ENCODE assay signal across 8 mouse cellular contexts in genomic region chr15:59783393-59783781, GRCm38 (mm10).
A peak's percentile ranks its signal among the peaks of the same experiment; 100 is the strongest.
DNase-seq lines count a peak whose midpoint lies in the region; ATAC-seq lines count a peak whose summit lies in the region.

No protein-coding gene starts in this region.

- no peak for ATAC-seq in heart, embryonic 14.5 days (ENCODE audit: insufficient number of reproducible peaks, insufficient read depth, low FRiP score, low read depth)
- peak; percentile 65; the same call in 1 of the 2 replicates for ATAC-seq in hindbrain, embryonic 12.5 days (ENCODE audit: low FRiP score)
- ATAC-seq in erythroid progenitor cell, adult 5-6 weeks (replicated peaks; ENCODE audit: low FRiP score, poor library complexity, severe bottlenecking): no peak

- WGBS in heart, embryonic 14.5 days: 2% methylated on average over 6 of the region's 6 CpGs
- 7% methylated on average over 6 of the region's 6 CpGs for WGBS in hindbrain, embryonic 12.5 days
- WGBS in midbrain, embryonic 10.5 days: 2% methylated on average over 6 of the region's 6 CpGs

- H3K4me2 ChIP-seq in heart, embryonic 14.5 days (ENCODE audit: low read length): peak overlapping the region; percentile 46
- H3K4me2 ChIP-seq in hindbrain, embryonic 12.5 days (replicated peaks): peak overlapping the region; percentile 43

- peaks cover 4% of the 10 kb centered on the region; the same call in 1 of the 2 replicates for H3K9me3 ChIP-seq in heart, embryonic 14.5 days (ENCODE audit: control insufficient read depth, low read length)
- 0 out of 2 replicates have a peak, but pooled peaks cover 5% of the 10 kb centered on the region for H3K9me3 ChIP-seq in hindbrain, embryonic 12.5 days (replicated peaks)
- H3K9me3 ChIP-seq in midbrain, embryonic 10.5 days (replicated peaks): no peaks in the 10 kb centered on the region

- H3K4me1 ChIP-seq in heart, embryonic 14.5 days (ENCODE audit: control insufficient read depth in 2 of 2, insufficient read depth in 2 of 2, low read length in 2 of 2): peaks cover 9 to 12% of the 10 kb centered on the region in 2 experiments
- peaks cover 7% of the 10 kb centered on the region for H3K4me1 ChIP-seq in brown adipose tissue, adult 24 weeks (ENCODE audit: control insufficient read depth, insufficient read depth, insufficient read length, low read length)
- peaks cover 16% of the 10 kb centered on the region for H3K4me1 ChIP-seq in hindbrain, embryonic 12.5 days
- peaks cover 23% of the 10 kb centered on the region for H3K4me1 ChIP-seq in midbrain, embryonic 10.5 days

- no peak overlapping the region for H3K9ac ChIP-seq in heart, embryonic 14.5 days (ENCODE audit: low read length)
- no peak overlapping the region for H3K9ac ChIP-seq in hindbrain, embryonic 12.5 days

- no peak for DNase-seq in heart, adult 9 months (ENCODE audit: low spot score in 2 of 2)
- DNase-seq in midbrain, embryonic 10.5 days (ENCODE audit: low spot score): peak; percentile 23
- no peak for DNase-seq in ovary, postnatal 14 days (ENCODE audit: low spot score)
- DNase-seq in cerebellum, adult 11 months: no peak

- H3K4me3 ChIP-seq in heart, embryonic 14.5 days (ENCODE audit: control insufficient read depth in 1 of 2, insufficient read depth in 1 of 2, low read depth in 1 of 2, low read length in 2 of 2): no peak overlapping the region
- H3K4me3 ChIP-seq in brown adipose tissue, adult 24 weeks (ENCODE audit: insufficient read depth, low read depth, low read length): no peak overlapping the region
- H3K4me3 ChIP-seq in hindbrain, embryonic 12.5 days: peak overlapping the region; percentile 7; the same call in 1 of the 2 replicates
- peak overlapping the region; percentile 37 for H3K4me3 ChIP-seq in midbrain, embryonic 10.5 days

- no peaks in the 10 kb centered on the region for H3K27me3 ChIP-seq in heart, embryonic 14.5 days (ENCODE audit: control insufficient read depth, insufficient read depth, low read length)
- no peaks in the 10 kb centered on the region for H3K27me3 ChIP-seq in hindbrain, embryonic 12.5 days
- no peaks in the 10 kb centered on the region for H3K27me3 ChIP-seq in midbrain, embryonic 10.5 days (ENCODE audit: low read depth, poor library complexity, severe bottlenecking)

- H3K27ac ChIP-seq in heart, embryonic 14.5 days (replicated peaks in 1 of 2; ENCODE audit: control insufficient read depth in 1 of 2, insufficient read depth in 1 of 2, low read depth in 2 of 2, low read length in 2 of 2): no peak overlapping the region
- peak overlapping the region; percentile 69; the same call in 1 of the 2 replicates for H3K27ac ChIP-seq in brown adipose tissue, adult 24 weeks (replicated peaks; ENCODE audit: low read depth, low read length)
- no peak overlapping the region for H3K27ac ChIP-seq in hindbrain, embryonic 12.5 days
- H3K27ac ChIP-seq in midbrain, embryonic 10.5 days (replicated peaks): peak overlapping the region; percentile 56; the same call in 1 of the 2 replicates

- no peaks in the 10 kb centered on the region for H3K36me3 ChIP-seq in heart, embryonic 14.5 days (ENCODE audit: control insufficient read depth, insufficient read depth, low read length)
- no peaks in the 10 kb centered on the region for H3K36me3 ChIP-seq in hindbrain, embryonic 12.5 days
- no peaks in the 10 kb centered on the region for H3K36me3 ChIP-seq in midbrain, embryonic 10.5 days

Comparison
In these comparisons a context has a peak if more than half of its experiments do, and no peak if none do; other contexts are left out.
1. H3K27ac ChIP-seq: peak in brown adipose tissue, adult 24 weeks (single experiment) and midbrain, embryonic 10.5 days (single experiment); none in heart, embryonic 14.5 days (0 of 2) and hindbrain, embryonic 12.5 days (single experiment).
2. H3K4me3 ChIP-seq: peak in hindbrain, embryonic 12.5 days (single experiment) and midbrain, embryonic 10.5 days (single experiment); none in heart, embryonic 14.5 days (0 of 2) and brown adipose tissue, adult 24 weeks (single experiment).